Mouse (Mus musculus): ENCODE measurements around the gene Lmcd1.

Gene Lmcd1

DNA sequence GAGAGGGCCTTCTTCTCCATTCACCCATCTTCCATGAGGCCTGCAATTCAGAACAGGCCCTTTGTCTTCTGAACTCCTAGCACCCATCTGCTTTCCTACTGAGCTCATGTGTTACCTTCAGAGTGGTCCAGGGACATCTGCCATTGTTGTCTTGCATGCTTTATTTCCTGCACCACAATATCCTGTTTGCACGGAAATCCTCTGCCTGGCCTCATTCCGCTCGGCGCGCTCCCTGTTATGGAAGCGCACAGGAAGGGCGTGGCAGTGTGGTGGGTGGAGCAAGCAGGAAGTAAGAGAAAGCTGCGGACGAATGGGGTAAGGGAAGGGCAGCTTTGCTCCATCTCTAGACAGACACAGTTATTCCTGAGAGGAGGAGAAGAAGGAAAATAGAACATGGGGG lies 14.1 kb downstream of the Lmcd1 start:
- no peak for DNase-seq (ENCODE audit: low spot score in 2 of 2)

DNA sequence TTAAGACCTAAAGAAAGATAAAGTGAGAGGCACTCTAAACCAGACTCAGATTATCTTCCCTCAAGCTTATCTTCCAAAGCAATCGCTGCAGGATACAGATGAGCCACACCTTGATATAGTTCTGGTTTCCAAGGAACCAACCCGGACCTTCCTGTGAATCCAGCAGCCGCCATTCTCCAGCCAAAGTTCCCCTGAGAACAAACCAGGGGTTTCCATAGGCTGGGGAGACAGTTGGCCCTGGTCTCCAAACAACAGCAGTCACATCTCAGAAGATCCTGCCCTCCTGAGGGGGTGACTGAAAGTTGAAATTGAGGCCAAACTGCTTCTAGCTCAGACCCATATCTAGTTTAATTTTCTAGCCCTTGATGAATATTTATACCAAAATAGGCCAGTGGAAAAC lies 14.7 kb downstream of the Lmcd1 start:
- no peak for DNase-seq (ENCODE audit: low spot score in 2 of 2)

DNA sequence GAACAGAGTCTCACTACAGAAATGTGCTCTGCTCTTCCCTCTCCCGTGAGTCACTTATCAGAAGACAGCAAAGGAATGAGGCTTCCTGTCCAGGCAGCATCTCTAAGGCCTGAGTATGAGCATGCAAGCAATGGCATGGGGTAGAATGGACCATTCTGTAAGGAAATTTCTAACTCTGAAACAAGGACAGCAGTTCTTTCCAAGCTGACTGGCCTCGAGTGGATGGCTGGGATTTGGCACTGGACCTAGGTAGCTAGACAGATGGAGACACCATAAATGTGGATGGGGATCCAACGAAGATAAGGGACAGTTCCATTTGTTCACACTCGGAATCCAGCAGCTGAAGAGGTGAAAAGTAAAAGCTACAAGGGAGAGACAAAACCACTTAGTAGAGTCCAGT lies 17.6 kb downstream of the Lmcd1 start:
- DNase-seq (ENCODE audit: low spot score in 2 of 2), result no peak

DNA sequence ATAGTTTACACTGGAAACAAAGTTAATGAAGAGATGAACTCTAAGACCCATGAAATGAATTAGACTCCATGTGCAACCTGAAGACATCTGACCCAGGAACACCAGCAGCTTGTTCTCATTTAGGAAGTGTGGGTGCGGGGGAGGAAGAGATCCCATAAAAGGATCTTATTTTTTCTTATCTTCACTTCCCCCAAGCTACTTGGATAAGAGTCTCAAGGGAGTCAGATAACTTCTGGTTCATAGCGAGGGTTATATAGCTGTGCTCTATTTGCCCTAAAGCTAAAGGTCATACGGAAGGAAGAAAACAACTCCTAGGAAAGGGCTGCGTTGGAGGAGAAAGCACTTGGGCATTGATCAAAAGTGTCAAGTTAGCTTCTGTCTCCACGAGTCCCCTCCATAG lies 19.8 kb downstream of the Lmcd1 start:
- DNase-seq (ENCODE audit: low spot score in 2 of 2), result no peak

DNA sequence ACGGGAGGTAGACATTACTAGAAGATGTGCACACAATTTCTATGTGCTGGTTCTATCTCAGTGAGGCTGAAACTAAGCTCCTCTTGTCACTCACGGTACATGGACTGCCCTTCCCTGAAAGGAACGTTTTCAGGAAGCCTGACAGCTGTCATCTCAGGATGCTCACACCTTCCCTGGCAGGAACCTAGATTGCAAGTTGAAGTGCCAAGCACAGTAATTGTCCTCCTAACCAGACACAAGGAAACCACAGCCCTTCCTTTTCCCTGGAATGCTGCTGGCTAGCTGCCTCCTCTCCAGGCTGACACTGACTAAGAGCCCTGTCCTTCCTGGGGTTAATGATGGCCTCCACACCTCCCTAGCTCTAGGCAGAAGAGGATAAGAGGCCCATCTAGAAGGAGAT lies 21.7 kb downstream of the Lmcd1 start:
- no peak for DNase-seq (ENCODE audit: low spot score in 2 of 2)

DNA sequence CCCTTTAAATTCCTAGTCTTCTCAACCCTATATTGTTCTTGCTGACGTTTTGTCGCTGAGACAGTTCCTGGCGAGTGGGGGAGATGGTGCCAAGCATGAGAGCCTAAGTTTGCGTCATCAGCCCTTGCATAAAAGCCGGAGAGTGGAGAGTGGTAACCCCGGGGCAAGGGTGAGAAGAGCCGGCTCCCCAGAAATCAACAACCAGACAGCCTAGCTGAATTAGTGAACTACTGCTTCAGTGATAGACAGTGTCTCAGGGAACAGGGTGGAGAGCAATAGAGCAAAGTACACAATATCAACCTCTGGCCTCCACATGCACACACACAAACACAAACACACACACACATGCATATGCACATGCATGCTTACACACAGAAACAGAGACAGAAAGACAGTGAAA lies 26.6 kb downstream of the Lmcd1 start:
- no peak for DNase-seq (ENCODE audit: low spot score in 2 of 2)

DNA sequence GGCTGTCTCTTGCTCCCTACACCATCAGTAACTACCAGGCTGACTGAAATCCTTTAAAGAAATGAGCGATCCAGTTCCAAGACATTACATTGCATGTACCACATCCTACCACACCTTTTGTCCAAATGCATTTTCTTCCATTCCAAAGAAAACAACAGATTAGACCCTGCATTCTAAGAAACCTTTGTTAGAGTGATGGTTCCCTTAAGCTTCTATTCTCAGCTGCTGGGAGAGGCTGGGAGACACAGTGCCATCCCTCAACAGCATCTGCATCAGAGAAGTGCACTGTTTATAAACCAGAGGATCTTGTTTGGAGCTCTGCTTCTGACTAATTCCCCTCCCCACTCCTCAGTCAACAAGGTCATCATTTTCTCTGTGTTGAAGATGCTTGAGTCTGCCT lies 27.1 kb downstream of the Lmcd1 start:
- DNase-seq (ENCODE audit: low spot score in 2 of 2), result no peak

DNA sequence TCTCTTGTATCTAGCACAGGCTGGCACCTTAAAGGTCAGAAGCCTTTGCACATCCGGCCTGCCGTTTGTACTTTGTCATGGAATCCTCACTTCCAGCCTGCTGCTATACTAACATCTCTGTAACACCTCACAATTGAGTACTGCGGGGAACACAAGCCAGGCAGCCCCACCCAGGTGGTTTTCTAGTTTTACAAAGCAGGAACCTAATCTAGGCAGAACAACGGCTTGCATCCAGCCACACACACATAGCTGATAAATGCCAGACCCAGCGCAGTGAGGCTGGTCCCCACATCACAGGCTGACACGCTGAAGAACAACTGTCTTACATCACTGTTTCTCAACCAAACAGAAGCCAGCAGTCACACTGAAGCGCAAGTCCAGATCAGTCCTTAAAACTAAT lies 28.7 kb downstream of the Lmcd1 start:
- DNase-seq (ENCODE audit: low spot score in 2 of 2), result no peak

DNA sequence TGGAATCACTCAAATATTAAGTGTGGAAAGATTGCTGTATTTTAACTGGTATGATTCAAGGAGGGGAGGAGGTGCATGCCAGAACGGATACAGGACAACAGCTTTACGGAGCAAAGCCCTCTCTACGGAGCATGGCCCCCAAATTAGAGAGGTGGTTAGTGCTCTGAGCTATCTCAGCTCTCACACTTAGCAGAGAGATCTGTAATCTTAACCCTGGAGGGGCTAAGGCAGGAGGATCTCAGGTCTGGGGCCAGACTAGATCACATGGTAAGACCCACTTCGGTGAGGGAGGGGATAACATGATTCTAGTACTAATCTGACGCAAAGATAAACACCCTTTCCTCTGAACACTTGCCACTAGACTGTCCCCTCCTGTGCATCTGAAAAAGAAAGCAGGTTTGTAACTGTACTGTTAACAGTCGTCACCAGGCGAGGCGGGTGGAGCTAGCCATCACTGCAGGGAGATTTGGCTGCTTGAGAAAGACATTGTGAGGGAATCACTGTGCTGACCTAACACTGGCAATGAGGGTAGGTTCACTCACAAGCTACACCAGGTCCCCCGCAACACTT lies 29.3 kb downstream of the Lmcd1 start:
- no peak for DNase-seq (ENCODE audit: low spot score in 2 of 2)

DNA sequence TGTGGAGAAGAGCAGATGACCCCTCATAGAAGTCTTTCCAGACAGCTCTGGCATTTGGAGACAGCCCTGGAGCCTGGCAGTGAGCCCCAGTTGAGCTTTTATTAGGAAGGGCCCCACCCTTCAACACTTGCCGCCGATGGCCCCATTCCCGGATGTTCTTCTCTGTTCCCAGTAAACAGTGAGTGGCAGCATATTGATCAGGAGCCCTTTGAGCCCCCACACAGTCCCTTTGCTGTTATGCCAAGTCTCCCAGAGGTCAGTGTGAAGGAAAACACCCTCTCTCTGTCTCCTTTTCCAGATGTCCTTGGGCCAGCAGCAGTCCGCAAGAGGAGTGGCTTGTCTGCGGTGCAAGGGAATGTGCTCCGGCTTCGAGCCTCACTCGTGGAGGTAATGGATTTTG lies 31.2 kb downstream of the Lmcd1 start:
- peak in 1 of 2 experiments; percentile 23 for DNase-seq (ENCODE audit: low spot score in 2 of 2)

DNA sequence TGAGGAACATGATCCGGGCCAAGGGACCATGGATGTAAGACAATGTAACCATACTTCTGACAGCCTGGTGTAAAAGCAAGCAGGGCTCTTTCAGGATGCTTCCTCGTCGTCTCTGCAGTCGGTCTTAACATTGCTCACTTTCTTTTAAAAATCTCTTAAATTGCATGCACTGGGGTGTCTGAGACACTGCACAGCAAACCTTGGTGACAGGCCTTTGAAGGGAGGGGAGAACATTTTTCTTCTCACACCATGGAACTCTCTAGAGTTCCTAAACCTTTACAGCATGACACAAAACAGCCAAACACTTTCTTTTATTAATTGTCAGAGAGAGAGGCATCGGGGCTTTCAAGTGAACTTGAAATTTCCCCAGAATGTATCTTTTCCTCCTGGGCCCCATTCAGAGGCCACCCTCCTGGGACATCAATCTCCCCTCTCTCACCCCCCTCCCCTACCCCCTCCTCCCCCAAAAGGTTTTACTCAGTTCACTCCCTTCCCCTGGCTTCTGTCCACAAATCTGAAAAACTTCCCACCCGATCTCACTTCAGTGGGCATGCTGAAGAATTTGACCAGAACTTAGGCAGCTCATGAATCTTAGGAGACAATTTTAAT lies 35.9 kb downstream of the Lmcd1 start:
- DNase-seq (ENCODE audit: low spot score in 2 of 2), result no peak

DNA sequence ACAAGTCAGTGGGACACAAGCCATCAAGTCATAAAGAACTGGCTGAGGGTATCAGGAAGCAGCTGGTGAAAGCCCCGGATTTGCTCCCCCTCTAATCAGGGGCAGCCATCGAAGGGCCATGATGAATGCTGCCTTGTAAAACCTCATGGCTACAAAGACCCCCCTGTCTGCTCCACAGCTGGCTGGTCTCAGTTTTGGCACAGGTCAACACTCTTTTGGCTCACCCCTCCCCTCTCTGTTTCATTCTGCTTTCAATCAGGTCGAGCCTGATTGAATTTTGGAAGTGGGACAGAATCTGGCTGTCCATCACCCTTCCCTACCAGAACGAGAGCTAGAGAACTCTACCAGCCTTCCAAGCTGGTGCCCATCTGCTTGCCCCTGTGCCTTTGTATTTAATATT lies 37.8 kb downstream of the Lmcd1 start:
- DNase-seq (ENCODE audit: low spot score in 2 of 2), result no peak

DNA sequence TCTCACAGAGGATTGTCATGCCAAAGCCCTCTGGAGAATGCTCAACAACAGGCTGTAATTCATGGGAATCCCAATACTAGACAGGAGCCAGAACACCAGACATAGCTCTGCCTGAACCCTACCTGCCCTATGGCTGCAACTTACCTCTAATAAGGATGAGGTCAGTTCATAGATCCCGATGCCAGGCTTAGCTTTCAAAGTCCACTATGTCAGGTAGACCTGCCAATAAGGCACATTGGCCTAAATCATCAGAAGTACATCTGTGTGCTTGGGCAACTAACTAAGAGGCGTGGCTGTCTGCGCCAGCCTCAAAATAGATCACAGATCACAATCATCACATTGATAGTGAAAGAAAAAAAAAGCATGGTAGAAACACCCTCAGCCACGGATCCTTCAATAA lies 45.9 kb downstream of the Lmcd1 start:
- no peak for DNase-seq (ENCODE audit: low spot score in 2 of 2)

DNA sequence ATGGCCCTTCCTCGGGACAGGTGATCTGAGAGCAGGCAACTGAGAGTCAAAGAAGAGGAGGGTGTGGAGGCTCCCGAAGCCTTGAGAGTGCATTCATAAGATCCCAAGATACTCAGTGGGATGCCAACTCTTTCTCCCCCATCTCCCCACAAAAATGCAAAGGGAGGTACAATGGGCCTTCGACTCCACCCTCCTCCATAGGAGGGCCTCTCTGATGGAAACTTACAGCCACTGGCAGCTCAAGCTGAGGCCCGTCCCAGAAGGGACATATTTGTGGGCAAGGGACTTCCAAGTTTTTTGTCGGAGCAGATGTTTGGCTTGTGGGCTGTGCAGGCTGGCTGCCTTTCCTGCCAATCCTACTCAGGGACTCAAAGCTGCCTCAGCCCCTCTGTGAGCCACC lies 47.1 kb downstream of the Lmcd1 start:
- no peak for DNase-seq (ENCODE audit: low spot score in 2 of 2)

DNA sequence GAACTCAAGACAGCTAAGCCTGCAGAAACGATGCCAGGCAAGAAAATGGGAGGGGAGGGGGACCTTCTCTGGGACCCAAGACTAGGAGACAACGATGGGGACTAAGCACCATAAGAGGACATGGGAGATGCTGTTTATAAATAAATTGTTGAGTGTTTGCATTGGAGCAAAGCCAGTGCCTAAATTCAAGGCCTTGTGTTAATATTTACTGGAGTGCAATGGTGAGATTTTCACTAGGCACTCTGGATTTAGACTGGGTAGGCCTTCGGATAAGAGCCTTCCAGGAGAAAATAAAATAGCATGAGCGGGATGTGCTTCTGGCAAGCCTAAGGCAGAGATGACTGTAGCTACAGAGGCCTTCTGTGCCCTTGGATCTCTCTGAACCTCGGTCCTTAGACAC lies 49.4 kb downstream of the Lmcd1 start:
- DNase-seq (ENCODE audit: low spot score in 2 of 2), result no peak

DNA sequence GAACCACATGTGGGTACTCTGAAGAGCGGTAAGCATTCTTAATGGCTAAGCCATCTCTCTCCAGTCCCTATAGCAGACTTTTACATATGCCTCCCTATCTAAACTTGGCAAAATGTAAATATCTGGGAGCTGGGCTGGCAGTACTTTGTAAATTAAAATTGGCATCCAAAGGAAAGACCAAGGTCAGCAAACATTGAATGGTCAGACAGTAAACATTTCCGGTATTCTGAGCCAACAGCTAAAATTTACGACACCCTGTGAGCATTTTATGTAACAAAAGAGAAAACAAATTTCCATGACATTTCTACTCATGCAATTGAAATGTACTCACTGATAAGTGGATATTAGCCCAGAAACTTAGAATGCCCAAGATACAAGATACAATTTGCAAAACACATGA lies 51.7 kb downstream of the Lmcd1 start:
- DNase-seq (ENCODE audit: low spot score in 2 of 2), result no peak

DNA sequence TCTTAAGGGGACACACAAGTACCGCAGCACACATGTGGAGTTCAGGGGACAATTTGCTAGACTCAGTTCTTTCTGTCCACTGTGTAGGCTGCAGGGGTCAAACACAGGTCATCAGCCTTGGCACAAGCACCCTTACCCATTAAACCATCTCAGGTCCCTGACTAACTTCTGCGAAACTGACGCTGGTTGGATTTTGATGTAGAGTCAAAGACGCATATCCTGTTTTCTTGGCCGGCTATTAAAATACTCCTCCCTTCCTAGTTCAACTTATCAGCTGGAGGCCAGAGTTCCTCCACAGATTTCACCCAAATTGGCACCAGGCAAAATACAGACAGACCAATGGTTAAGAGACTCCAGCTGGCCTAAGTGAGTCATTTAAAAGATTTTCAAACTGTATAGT lies 54.2 kb downstream of the Lmcd1 start:
- DNase-seq (ENCODE audit: low spot score in 2 of 2), result no peak

DNA sequence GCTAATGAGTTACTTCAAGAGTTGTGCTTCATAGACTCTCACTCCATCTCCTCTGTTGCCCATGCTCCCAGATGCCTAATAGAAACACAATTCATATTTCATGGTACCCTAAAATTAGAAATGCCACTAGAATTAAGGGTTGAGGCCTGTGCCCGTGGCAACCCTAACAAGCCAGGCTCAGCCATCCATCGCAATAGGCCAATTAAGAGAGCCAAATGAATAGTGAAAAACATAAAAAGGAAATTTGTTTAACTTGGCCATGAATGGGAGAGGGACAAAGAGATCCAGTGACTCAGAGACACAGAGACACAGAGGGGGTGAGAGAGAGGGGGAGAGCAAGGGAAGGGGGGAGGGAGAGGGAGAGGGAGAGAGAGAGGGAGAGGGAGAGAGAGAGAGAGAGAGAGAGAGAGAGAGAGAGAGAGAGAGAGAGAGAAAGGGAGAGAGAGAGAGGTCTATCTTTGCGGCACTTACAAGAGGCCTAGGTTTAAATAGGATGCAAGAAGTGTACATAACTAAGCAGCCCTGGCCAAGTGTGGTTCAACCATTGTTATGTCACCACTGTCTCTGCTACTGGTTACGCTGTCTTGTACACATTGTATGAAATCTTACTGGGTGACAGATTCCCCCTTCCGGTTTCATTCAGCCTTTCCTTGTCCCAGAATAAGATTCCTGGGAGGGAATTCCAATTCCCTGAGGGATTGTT lies 57.1 kb downstream of the Lmcd1 start:
- DNase-seq (ENCODE audit: low spot score in 2 of 2), result no peak

DNA sequence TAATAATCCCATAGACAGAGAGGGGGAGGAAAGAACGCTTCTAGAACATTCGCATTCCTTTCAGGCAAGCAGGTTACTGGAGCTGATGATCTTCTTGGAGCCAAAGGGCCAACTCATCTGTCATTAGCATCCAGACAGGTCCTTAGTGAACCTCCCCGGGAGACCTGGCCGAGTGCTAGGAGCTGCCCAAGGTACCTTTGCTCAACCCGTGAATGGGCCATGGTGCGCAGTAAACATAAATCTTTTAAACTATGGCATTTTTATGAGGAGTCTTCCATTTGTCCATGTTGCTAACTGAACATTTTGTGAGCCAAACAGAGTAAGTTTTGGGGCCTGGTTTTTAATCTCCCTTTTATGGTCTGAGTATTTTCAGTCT lies 57.7 kb downstream of the Lmcd1 start:
- DNase-seq (ENCODE audit: low spot score in 2 of 2), result no peak

DNA sequence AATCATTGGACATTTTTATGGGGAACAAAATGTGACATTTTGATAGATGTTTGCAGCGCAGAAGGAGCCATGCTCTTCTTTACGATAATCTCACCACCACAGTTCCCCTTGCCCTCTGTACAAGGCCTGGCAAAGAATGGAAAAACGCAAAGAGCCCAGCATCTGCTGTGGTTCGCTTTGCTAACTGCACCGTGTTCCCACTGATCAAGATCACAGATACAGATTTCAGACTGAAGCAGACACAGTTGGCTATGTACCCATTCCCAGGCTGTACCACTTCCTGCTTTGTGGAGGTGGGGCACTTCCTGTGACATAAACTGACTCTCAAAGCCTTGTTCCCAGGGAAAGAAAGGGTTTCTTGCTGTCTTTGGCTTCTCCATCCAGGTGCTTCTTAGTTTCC lies 60.4 kb downstream of the Lmcd1 start:
- no peak for DNase-seq (ENCODE audit: low spot score in 2 of 2)

DNA sequence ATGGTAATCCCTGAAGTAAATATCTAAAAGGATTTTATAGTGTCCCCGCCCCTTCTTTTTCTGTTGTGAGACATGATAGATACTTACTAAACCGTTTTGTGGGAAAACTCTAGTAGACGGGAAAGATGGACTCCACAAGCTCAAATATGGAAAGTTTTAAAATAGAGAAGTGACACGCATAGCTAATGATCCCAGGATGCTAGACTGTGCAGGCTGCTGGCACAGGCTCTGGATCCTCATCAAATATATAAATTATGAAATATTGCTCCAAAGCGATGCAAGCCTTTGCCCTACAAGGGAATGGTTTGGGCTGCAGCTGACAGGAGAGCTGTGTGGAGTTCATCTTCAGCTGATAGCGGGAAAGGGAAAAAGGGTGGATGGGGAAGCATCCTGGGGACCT lies 64.1 kb downstream of the Lmcd1 start:
- no peak for DNase-seq (ENCODE audit: low spot score in 2 of 2)

DNA sequence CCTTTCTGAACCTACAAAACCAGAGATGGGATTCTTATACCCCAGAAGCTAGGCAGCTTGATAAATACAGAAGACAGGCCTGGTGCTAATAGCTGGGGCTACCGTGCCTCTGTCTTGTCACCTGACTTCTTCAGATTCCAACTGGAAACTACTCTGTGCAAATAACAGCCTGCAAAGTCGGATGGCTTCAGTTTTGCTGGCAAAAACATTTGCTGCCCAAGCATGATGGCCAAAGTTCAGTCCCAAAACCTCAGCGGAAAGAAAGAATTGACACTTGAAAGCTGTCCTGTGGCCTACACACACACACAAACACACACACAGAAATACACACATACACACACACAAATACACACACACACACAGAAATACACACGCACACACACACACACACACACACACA lies 65.5 kb downstream of the Lmcd1 start:
- DNase-seq (ENCODE audit: low spot score in 2 of 2), result no peak

DNA sequence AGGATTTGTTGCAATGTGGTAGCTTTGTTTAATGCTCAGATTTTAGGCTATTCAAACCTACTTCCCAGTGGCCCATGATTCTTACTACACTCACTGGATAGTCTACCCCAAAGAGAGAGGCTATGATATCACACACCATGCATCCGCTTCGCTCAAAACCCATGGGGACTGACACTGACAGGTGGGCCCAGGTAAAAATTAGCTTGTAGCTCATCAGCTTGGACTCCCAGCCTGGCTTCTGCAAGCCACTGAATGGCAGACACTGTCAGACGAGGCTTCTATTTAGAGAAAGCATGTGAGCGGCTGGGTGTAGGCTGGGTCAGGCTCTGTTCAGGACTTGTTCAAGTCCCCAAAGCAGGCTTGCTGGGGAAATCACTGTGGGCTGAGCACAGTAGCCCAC lies 76.9 kb downstream of the Lmcd1 start:
- no peak for DNase-seq (ENCODE audit: low spot score in 2 of 2)

DNA sequence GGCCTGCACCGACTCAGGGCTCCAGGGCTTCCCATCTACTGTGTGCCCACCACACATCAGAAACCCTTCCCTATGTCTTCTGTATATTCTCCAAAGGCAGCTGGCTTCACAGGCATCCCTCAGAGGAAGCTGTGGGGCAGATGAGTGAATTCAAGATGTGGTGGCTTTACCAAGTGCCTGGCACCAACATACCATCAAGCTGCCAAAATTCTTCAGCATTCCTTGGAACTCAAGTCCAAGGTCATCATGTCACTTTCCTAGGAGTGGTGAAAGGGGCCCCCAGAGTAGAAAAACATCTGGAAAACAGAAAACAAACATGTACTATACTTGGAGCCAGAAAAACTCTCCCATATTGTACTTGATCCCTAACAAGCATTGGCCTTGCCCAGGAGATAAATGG lies 85.8 kb downstream of the Lmcd1 start:
- no peak for DNase-seq (ENCODE audit: low spot score in 2 of 2)
